Mouse (Mus musculus): ENCODE results near the gene Bud31.
A peak's percentile ranks its signal among the peaks of the same experiment; 100 is the strongest.
"Not testable (repeated sequence)": the region's sequence is repeated elsewhere in the genome, so short reads cannot be mapped to it uniquely, and the experiment has no call there.

Bud31 gene

GRCm38 (mm10) chr5:145129773-145130172, 10.4 kb upstream of the Bud31 start:
- DNase-seq, result not testable (repeated sequence)

DNA sequence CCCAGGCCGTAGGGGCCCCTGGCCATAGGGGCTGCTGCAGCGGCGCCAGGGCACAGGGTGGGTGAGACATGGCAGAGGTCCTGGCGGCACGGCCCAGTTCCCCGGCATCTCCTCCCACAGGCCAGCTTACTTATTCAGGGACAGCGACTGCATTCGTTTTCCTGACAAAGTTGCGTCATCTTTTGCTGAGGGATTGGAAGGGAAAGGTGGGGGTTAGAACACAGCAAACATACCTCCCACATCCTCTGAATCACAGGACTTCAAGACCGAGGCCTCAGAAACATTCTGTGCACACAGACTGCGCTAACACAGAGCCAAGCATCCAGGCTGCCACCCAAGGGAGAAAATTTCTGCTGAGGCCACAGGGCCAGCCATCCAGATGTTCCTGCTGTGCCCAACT, 10.0 kb upstream of the Bud31 start:
- no peak for DNase-seq

DNA sequence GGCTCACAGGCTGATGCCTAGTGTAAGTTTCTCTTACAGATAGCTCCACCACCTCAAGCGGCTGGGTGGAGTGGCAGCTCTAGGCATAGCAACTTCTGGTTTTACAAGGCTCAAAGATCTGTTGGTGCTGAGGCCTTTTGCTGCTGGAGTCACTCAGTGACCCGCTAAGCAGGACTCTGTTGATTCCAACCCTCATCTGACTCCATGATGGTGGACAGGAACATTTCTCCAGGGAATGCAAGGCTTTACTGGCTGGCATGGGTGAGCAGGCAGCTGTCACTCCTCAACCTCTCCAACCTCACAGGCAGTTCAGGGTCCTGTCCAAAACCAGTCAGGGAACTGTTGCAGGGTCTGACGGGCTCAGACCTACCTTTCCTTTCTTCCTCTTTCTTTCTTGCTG, 9.2 kb upstream of the Bud31 start:
- no peak for DNase-seq

GRCm38 (mm10) chr5:145133275-145133674, 6.9 kb upstream of the Bud31 start:
- not testable (repeated sequence) for DNase-seq

GRCm38 (mm10) chr5:145138836-145139235, 1.3 kb upstream of the Bud31 start:
- DNase-seq, result no peak

GRCm38 (mm10) chr5:145140611-145141010, 449 bp downstream of the Bud31 start:
- DNase-seq, result no peak

- DNase-seq, result no peak
These were observed 7.6 kb downstream of the Bud31 start for GRCm38 (mm10) chr5:145147748-145148147.

- no peak for DNase-seq
These were observed 9.1 kb downstream of the Bud31 start for GRCm38 (mm10) chr5:145149294-145149693.

- DNase-seq, result no peak
These were observed 12.5 kb downstream of the Bud31 start for GRCm38 (mm10) chr5:145152690-145153089.

DNA sequence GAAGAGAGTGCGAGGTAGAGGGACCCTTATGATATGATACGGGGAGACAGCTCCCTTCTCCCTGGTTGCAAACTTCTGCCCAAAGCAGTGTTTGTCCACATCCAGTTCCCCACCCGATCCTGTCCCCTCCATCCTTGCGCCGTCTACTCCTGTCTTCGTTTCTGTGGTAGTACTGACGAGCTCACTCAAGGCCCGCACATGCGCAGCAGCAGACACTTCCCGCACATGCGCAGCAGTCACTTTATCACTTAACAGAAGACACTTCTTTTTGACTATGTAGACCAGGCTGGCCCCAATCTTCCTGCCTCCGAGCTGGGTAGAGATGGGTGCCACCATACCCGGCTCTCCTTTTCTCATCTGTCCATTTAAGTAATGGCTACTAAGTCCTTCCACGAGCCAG, 21.2 kb downstream of the Bud31 start:
- DNase-seq, result no peak

DNA sequence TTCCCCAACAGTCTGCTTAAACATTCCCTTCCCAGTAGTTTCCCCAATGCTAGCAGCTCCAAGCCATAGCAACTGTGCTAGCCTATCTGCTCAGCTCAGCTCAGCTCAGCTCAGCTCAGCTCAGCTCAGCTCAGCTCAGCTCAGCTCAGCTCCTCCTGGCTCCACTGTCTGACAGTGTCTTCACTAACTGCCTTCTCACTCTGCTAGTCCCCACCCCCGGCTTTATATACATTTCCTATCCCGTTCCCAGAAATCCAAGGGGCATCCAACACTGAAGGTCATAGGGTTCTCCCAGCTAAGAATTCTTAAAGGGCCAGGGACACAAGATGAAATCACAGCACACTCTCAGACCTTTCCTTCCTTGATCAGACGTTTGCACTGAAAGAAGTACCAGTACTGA, 24.5 kb downstream of the Bud31 start:
- DNase-seq, result no peak

DNA sequence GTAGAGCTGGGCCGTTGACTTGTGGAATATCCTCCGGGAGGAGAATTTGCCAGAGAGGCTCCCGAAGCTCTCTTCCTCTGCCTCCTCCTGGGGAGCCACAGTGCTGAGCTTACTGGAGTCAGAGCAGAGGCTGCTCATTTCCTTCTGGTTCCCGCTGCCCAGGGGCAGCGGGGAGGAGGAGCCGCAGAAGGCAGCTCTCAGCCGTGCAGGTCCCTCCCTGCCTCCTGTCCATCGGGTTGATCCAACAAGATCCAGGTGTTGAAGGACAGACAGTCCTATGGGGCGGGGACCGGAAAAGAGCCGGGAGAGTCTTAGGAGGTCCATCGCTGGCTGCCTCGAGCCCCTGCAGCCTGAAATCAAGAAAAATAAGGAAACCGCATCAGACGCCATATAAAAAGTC, 25.0 kb downstream of the Bud31 start:
- DNase-seq, result no peak

- DNase-seq, result peak; percentile 99 to 100
These were observed 26.6 kb downstream of the Bud31 start, which contains the start of the genes Ptcd1 and Cpsf4 for GRCm38 (mm10) chr5:145166536-145167305. TSS of gene Ptcd1 (minus strand) at chr5:145167108. TSS of gene Cpsf4 (plus strand) at chr5:145167213.

DNA sequence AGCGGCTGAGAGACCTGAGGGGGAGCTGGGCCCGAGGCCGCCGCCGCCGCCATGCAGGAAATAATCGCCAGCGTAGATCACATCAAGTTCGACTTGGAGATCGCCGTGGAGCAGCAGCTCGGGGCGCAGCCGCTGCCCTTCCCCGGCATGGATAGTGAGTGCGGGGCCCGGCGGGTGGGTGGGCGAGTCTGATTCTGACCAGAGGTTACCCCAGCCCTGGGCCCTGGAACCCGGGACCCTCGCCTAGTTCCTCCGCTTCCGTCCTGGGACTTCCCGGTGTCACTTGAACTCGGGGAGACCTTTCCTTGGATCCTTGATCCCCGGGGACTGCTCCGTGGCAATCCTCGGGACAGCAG, 27.1 kb downstream of the Bud31 start:
- no peak for DNase-seq

GRCm38 (mm10) chr5:145178461-145178980, 38.4 kb downstream of the Bud31 start:
- DNase-seq, result no peak

- no peak for DNase-seq
These were observed 45.1 kb downstream of the Bud31 start for GRCm38 (mm10) chr5:145185244-145185643.

- no peak for DNase-seq
These were observed 49.3 kb downstream of the Bud31 start for GRCm38 (mm10) chr5:145189416-145189815.

DNA sequence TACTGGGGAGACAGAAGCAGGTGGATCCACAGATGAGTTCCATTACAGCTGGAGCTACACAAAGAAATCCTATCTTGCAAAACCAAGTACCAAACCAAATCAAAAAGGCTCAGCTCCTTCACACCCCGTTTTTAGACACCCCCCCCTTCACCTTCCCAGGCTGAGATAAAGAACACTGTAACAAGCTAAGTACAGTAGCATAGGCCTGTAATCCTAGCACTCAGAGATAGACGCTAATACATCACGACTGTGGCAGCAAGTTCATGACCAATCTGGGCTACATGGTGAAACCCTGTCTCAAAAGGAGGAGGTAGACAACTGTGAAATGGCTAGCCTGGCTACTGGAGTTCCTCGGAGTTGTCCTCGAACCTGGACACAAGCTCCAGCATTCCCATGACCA, 50.2 kb downstream of the Bud31 start:
- DNase-seq, result no peak

- DNase-seq, result peak; percentile 93 to 94
These were observed 51.0 kb downstream of the Bud31 start for GRCm38 (mm10) chr5:145190875-145191798.

DNA sequence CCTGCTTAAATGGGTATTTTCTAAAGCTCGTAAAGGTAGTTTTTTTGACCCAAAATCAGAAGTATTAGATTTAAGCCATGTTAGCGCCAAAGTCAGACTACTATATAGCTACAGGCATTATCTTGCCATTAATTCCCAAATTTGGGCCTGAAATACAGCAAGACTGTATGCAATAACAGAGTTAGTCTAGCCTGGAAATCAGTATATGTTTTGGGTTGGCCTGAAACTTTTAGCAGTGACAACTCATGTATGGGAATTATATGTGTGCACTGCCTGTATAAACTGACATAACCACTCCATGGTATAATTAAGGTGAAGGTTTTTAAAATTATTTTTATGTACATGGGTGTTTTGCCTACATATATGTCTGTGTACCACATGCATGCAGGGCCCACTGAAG, 51.8 kb downstream of the Bud31 start, which contains the start of gene Atp5j2:
TSS of gene Atp5j2 (minus strand) at position 101 of the 400 bp plus-strand sequence.
- no peak for DNase-seq

Measured in cerebellum, postnatal 36 days (tissue).